Mouse (Mus musculus) hindbrain, embryonic 10.5 days (tissue): ENCODE results near the gene Stx7. TPM values are rescaled to one million over a fixed set of nuclear protein-coding genes. Genes with fewer than 3 reads are reported as not detected.

Experiments used
- DNase-seq: peaks from one replicate; pipeline ENCODE4 v3.0.0-alpha.2; 2017; ENCODE audit warnings: low spot score
- H3K27ac ChIP-seq: fragments of 300-500 bp; sonication (generic); 2 replicates; pipeline ENCODE4 v1.5.1; 2016; ENCODE audit warnings: mild to moderate bottlenecking, moderate library complexity
- H3K27me3 ChIP-seq: fragments of 300-500 bp; sonication (generic); 2 replicates; pipeline ENCODE4 v1.6.1; 2016; ENCODE audit warnings: mild to moderate bottlenecking; ENCODE audit not compliant: poor library complexity, insufficient read depth, severe bottlenecking
- H3K36me3 ChIP-seq: fragments of 300-500 bp; sonication (generic); 2 replicates; pipeline ENCODE4 v1.6.1; 2016; ENCODE audit warnings: mild to moderate bottlenecking, moderate library complexity
- H3K4me1 ChIP-seq: fragments of 300-500 bp; sonication (generic); replicated peaks from 2 replicates; pipeline ENCODE4 v1.6.1; 2016; ENCODE audit warnings: mild to moderate bottlenecking
- H3K4me3 ChIP-seq: fragments of 300-500 bp; sonication (generic); 2 replicates; pipeline ENCODE4 v1.5.1; 2016; ENCODE audit warnings: mild to moderate bottlenecking, moderate library complexity
- H3K9me3 ChIP-seq: fragments of 300-500 bp; sonication (generic); 2 replicates; pipeline ENCODE4 v1.6.1; 2016; ENCODE audit warnings: mild to moderate bottlenecking, moderate library complexity
- WGBS: fragments of 180-500 bp; shearing (Covaris S2); methylation state at CpG from one replicate; pipeline ENCODE4 v1.1.7; 2016; 5-methylcytosine and 5-hydroxymethylcytosine counted together
- polyA plus RNA-seq: library from polyadenylated mRNA; unstranded; fragments of >200 nt; fragmentation: Nextera tagmentation; extraction: Ambion mirVana; gene quantifications from 2 replicates; pipeline ENCODE4 v1.2.1, GENCODE M21; 2016

Gene Stx7
- polyA plus RNA-seq, 1 experiment from 2014 or later: 87.5 TPM

DNA sequence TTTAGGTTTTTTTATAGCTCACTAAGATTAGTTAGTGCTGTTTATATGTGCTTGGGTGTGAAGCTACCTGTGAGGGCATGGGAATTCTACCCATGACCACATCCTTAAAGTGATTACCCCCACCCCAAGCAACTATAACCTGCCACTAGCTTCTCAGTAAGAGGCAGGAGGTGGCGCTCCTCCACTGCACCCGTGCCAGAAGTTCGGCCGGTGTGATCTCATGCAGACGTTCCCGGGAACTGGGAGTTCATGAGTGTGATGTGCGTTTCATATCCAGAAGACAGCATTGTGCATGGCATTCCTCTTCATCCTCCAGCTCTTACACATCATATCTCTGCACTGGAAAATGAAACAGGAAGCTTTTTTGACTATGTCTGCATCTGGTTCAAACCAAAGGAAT, 41.3 kb downstream of the Stx7 start:
- no peak for DNase-seq
- H3K27me3 ChIP-seq: no peaks in the 10 kb centered on the region
- H3K4me1 ChIP-seq: 0 out of 2 replicates have a peak, but pooled peaks cover 5% of the 10 kb centered on the region
- H3K9me3 ChIP-seq: no peaks in the 10 kb centered on the region
- H3K36me3 ChIP-seq: peaks cover 22% of the 10 kb centered on the region
- no peak overlapping the region for H3K4me3 ChIP-seq
- no peak overlapping the region for H3K27ac ChIP-seq
- 67% methylated on average over 7 of the region's 7 CpGs for WGBS

DNA sequence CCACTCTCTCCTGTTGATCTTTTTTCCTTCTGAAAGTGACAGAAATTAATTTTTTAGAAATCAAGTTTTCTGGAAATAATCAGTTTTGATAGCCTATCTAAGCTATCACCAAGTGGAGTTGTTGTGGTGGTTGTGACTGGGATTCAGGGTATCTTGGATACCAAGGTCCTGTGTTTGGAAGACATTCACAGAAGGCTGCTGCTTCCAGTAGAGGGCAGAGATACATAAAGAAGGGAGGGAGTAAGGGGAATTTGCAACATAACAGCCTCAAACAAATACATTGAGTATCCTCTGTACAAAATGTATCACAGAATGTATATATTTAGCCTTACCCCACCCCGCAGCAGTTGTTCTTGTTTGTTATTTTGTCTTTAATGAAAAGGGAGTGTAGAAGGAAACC, 42.9 kb downstream of the Stx7 start:
- H3K4me3 ChIP-seq: no peak overlapping the region
- 0 out of 2 replicates have a peak, but pooled peaks cover 5% of the 10 kb centered on the region for H3K4me1 ChIP-seq
- H3K27ac ChIP-seq: no peak overlapping the region
- no peaks in the 10 kb centered on the region for H3K9me3 ChIP-seq
- DNase-seq: no peak
- WGBS: 60% methylated on average over 1 of the region's 1 CpGs
- H3K27me3 ChIP-seq: no peaks in the 10 kb centered on the region
- H3K36me3 ChIP-seq: peaks cover 7% of the 10 kb centered on the region; the same call in 1 of the 2 replicates

GRCm38 (mm10) chr10:24199303-24199702, 50.2 kb downstream of the Stx7 start:
- peak overlapping the region; percentile 46; the same call in 1 of the 2 replicates for H3K27ac ChIP-seq
- no peaks in the 10 kb centered on the region for H3K9me3 ChIP-seq
- peaks cover 29% of the 10 kb centered on the region for H3K4me1 ChIP-seq
- peak; percentile 49 for DNase-seq
- no peaks in the 10 kb centered on the region for H3K27me3 ChIP-seq
- H3K36me3 ChIP-seq: no peaks in the 10 kb centered on the region
- WGBS: 30% methylated on average over 12 of the region's 12 CpGs
- H3K4me3 ChIP-seq: no peak overlapping the region

- Histone ChIP-seq H3K27me3 (no peaks in the 10 kb centered on the region), H3K4me1 (peaks cover 29% of the 10 kb centered on the region), H3K9me3 (no peaks in the 10 kb centered on the region), H3K27ac (peak overlapping the region; percentile 31; the same call in 1 of the 2 replicates), H3K36me3 (no peaks in the 10 kb centered on the region), H3K4me3 (no peak overlapping the region; the same call in 1 of the 2 replicates)
- 60% methylated on average over 3 of the region's 3 CpGs for WGBS
- DNase-seq: no peak
Observed at GRCm38 (mm10) chr10:24200099-24200498, 51.0 kb downstream of the Stx7 start.

DNA sequence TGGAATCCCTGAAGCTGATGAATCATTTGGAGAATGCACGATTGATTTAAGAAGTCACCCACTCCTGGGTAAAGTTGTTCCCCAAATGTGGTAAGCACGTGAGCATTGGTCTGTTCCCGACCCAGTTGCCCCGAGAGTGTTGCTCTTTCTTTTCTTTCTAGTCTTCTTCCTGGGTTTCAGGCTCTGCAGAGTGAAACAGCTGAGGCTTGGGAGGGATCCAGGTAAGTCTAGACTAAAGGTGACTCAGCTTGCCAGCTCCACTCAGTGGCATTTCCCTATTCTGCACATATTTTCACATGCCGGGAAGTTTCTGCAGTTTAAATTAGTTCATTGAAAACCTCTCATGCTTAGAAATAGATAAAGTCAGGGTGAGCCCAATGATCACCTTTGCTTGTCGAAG, 61.0 kb downstream of the Stx7 start:
- no peak overlapping the region for H3K4me3 ChIP-seq
- H3K27ac ChIP-seq: no peak overlapping the region
- no peaks in the 10 kb centered on the region for H3K9me3 ChIP-seq
- H3K27me3 ChIP-seq: no peaks in the 10 kb centered on the region
- H3K4me1 ChIP-seq: peaks cover 12% of the 10 kb centered on the region
- no peaks in the 10 kb centered on the region for H3K36me3 ChIP-seq
- WGBS: 88% methylated on average over 6 of the region's 6 CpGs
- DNase-seq: no peak

- Histone ChIP-seq H3K27ac (no peak overlapping the region), H3K36me3 (no peaks in the 10 kb centered on the region), H3K4me1 (peaks cover 12% of the 10 kb centered on the region), H3K9me3 (no peaks in the 10 kb centered on the region), H3K27me3 (no peaks in the 10 kb centered on the region), H3K4me3 (no peak overlapping the region)
- no peak for DNase-seq
- 63% methylated on average over 5 of the region's 5 CpGs for WGBS
Observed at GRCm38 (mm10) chr10:24213297-24213696, 64.2 kb downstream of the Stx7 start.

GRCm38 (mm10) chr10:24217558-24218268, 68.6 kb downstream of the Stx7 start:
- H3K9me3 ChIP-seq: no peaks in the 10 kb centered on the region
- H3K27ac ChIP-seq: no peak overlapping the region
- no peaks in the 10 kb centered on the region for H3K36me3 ChIP-seq
- WGBS: 68% methylated on average over 6 of the region's 6 CpGs
- peaks cover 7% of the 10 kb centered on the region for H3K4me1 ChIP-seq
- DNase-seq: no peak
- no peak overlapping the region for H3K4me3 ChIP-seq
- peaks cover 21% of the 10 kb centered on the region for H3K27me3 ChIP-seq

- WGBS: 83% methylated on average over 5 of the region's 5 CpGs
- no peak overlapping the region for H3K27ac ChIP-seq
- H3K9me3 ChIP-seq: no peaks in the 10 kb centered on the region
- H3K36me3 ChIP-seq: no peaks in the 10 kb centered on the region
- no peak overlapping the region for H3K4me3 ChIP-seq
- H3K27me3 ChIP-seq: peaks cover 54% of the 10 kb centered on the region
- DNase-seq: no peak
- peaks cover 25% of the 10 kb centered on the region for H3K4me1 ChIP-seq
Observed at GRCm38 (mm10) chr10:24220931-24221330, 71.8 kb downstream of the Stx7 start.

GRCm38 (mm10) chr10:24222911-24223310, 73.8 kb downstream of the Stx7 start:
- Histone ChIP-seq H3K27me3 (peaks cover 62% of the 10 kb centered on the region), H3K36me3 (no peaks in the 10 kb centered on the region), H3K4me3 (peak overlapping the region; percentile 65), H3K27ac (peak overlapping the region; percentile 85; the same call in 1 of the 2 replicates), H3K9me3 (no peaks in the 10 kb centered on the region), H3K4me1 (peaks cover 35% of the 10 kb centered on the region)
- no peak for DNase-seq
- 15% methylated on average over 6 of the region's 6 CpGs for whole genome bisulfite sequencing

DNA sequence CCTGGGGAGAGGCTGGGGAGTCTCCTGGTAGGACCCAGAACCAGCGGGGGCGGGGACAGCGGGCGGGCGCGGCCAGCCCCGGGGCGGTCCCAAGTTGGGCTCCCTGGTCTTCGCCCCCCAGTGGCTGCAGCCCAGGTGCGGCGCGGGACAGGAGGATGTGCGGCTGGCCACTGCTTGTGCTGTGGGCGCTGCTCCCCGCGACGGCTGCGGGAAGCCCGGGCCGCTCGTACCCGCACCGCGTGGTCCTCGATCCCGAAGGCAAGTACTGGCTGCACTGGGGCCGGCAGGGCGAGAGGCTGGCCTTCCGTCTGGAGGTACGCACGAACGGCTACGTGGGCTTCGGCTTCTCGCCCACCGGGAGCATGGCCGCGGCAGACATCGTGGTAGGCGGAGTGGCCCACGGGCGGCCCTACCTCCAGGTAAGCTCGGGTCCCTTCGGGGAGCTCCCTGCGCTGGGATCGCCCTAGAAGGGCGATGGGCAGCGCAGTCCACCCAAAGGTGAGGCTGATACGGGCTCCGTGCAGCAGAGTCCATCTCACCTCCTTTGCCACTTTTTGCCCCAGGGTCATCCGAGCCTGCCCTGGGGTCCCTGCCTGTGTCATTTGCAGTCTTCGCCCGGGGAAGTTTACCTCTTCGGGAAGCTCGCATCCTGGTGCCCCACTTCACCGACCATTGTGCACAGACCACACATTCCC, 74.5 kb downstream of the Stx7 start, which contains the start of gene Moxd1:
TSS of gene Moxd1 (plus strand) at position 69 of the 695 bp plus-strand sequence.
- Histone ChIP-seq H3K9me3 (no peaks in the 10 kb centered on the region), H3K27ac (peak within 1 kb of the TSS; percentile 85), H3K4me1 (peaks cover 42% of the 10 kb centered on the region), H3K27me3 (peaks cover 62% of the 10 kb centered on the region), H3K4me3 (peak within 1 kb of the TSS; percentile 65), H3K36me3 (no peaks in the 10 kb centered on the region)
- peak; percentile 63 for DNase-seq
- WGBS: under 1% methylated on average over 56 of the region's 56 CpGs

GRCm38 (mm10) chr10:24224591-24224990, 75.5 kb downstream of the Stx7 start:
- peaks cover 46% of the 10 kb centered on the region for H3K4me1 ChIP-seq
- H3K36me3 ChIP-seq: no peaks in the 10 kb centered on the region
- 13% methylated on average over 8 of the region's 8 CpGs for WGBS
- peak overlapping the region; percentile 65 for H3K4me3 ChIP-seq
- no peaks in the 10 kb centered on the region for H3K9me3 ChIP-seq
- no peak for DNase-seq
- H3K27me3 ChIP-seq: peaks cover 62% of the 10 kb centered on the region
- H3K27ac ChIP-seq: no peak overlapping the region

DNA sequence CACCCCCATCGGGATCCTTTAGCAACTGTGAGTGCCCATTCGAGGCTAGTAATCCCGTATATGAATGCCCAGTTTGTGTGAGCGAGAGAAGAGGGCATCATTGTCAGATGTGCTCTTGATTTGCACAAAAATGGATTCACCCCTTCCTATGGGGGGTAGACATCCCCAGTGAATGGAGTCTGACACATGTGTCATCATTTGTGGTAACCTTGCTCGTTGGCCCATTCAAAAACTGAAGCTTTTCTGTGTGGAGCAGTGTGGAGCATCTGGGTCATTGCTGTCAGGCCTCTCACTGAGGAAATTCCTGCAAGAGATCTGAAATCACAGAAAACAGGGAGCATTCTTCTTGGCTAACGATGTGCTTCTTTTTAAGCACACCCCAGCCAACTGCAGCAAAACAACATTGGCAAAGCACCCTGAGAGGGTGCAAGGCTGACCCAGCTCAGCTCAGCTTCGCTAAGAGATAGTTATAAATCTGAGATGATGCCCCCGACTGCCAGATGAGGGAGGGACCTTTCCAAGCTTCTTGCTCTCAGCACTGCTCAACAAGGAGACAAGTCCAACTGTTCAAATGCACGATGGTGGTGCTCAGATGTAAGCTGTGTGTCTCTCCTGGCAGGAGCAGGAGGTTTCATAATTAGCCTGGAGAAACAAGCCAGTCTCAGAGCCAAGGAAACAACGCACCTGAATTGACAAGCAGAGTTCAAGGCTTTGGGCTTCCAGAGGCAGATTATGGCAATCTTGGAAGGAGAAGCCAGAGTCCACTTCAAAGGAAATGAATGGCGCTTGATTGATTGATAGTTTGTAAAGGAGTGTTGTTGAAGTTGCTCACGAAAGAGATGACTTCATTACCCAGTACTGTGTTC, 79.4 kb downstream of the Stx7 start:
- DNase-seq: no peak
- Histone ChIP-seq H3K27me3 (peaks cover 32% of the 10 kb centered on the region), H3K27ac (peak overlapping the region; percentile 66), H3K9me3 (no peaks in the 10 kb centered on the region), H3K4me3 (no peak overlapping the region), H3K36me3 (no peaks in the 10 kb centered on the region), H3K4me1 (peaks cover 37% of the 10 kb centered on the region)
- WGBS: 47% methylated on average over 12 of the region's 12 CpGs
